Mouse (Mus musculus) hindbrain, postnatal 0 days (tissue): ENCODE results near the gene Dhrs7b. TPM values are rescaled to one million over a fixed set of nuclear protein-coding genes. Genes with fewer than 3 reads are reported as not detected.

Experiments used
- ATAC-seq: fragments of 200-750 bp; cut with Nextera tagmentation; 2 replicates; pipeline ENCODE4 v1.8.0; 2017; ENCODE audit warnings: mild to moderate bottlenecking, moderate TSS enrichment, moderate library complexity
- DNase-seq: peaks from one replicate; pipeline ENCODE4 v3.0.0-alpha.2; 2015; ENCODE audit warnings: low spot score
- H3K27ac ChIP-seq: fragments of 300-500 bp; sonication (generic); 2 replicates; pipeline ENCODE4 v1.5.1; 2014; ENCODE audit warnings: mild to moderate bottlenecking
- H3K27me3 ChIP-seq: fragments of 300-500 bp; sonication (generic); 2 replicates; pipeline ENCODE4 v1.6.1; 2014; ENCODE audit warnings: low read length, mixed read lengths; ENCODE audit not compliant: insufficient read depth
- H3K36me3 ChIP-seq: fragments of 300-500 bp; sonication (generic); 2 replicates; pipeline ENCODE4 v1.6.1; 2014; ENCODE audit warnings: low read length, mixed read lengths; ENCODE audit not compliant: insufficient read depth
- H3K4me1 ChIP-seq: fragments of 300-500 bp; sonication (generic); 2 replicates; pipeline ENCODE4 v1.6.1; 2014; ENCODE audit warnings: antibody characterized with exemption, low read length, mixed read lengths; ENCODE audit not compliant: insufficient read depth
- H3K4me2 ChIP-seq: fragments of 300-500 bp; sonication (generic); 2 replicates; pipeline ENCODE4 v1.6.1; 2014; ENCODE audit warnings: low read depth, mild to moderate bottlenecking, low read length, moderate library complexity, mixed read lengths
- H3K4me3 ChIP-seq: fragments of 300-500 bp; sonication (generic); 2 replicates; pipeline ENCODE4 v1.5.1; 2014; ENCODE audit warnings: low read length
- H3K9ac ChIP-seq: fragments of 300-500 bp; sonication (generic); replicated peaks from 2 replicates; pipeline ENCODE4 v1.6.1; 2014; ENCODE audit warnings: mild to moderate bottlenecking, low read length, moderate library complexity, mixed read lengths
- H3K9me3 ChIP-seq: fragments of 300-500 bp; sonication (generic); 2 replicates; pipeline ENCODE4 v1.6.1; 2016; ENCODE audit warnings: low read length, mixed read lengths
- CTCF ChIP-seq: IDR thresholded peaks from 2 replicates; pipeline ENCODE4 v1.5.1; 2016; ENCODE audit warnings: antibody characterized with exemption, control low read depth, low read depth
- WGBS: fragments of 180-500 bp; shearing (Covaris S2); extraction: QIAGEN DNeasy Blood & Tissue Kit; methylation state at CpG from one replicate; pipeline ENCODE4 v1.1.7; 2014; 5-methylcytosine and 5-hydroxymethylcytosine counted together
- polyA plus RNA-seq: library from polyadenylated mRNA; unstranded; fragments of >200 nt; fragmentation: Nextera tagmentation; extraction: Ambion mirVana; gene quantifications from 2 replicates; pipeline ENCODE4 v1.2.1, GENCODE M21; 2015
- total RNA-seq: library from RNA; depleted of rRNA; stranded (reverse); fragments of >200 nt; gene quantifications from 2 replicates; pipeline ENCODE4 v1.2.3, GENCODE M21; 2014; rRNA removed

Dhrs7b gene
- total and polyA plus RNA-seq, 2 experiments from 2014 or later: 29.8 to 38.5 TPM

- H3K9ac ChIP-seq: no peak overlapping the region
- peaks cover 15% of the 10 kb centered on the region for H3K36me3 ChIP-seq
- H3K27me3 ChIP-seq: no peaks in the 10 kb centered on the region
- no peak overlapping the region for H3K27ac ChIP-seq
- WGBS: 90% methylated on average over 4 of the region's 4 CpGs
- DNase-seq (no peak), ATAC-seq (no peak)
- H3K4me3 ChIP-seq: no peak overlapping the region
- no peaks in the 10 kb centered on the region for H3K4me1 ChIP-seq
- no peaks in the 10 kb centered on the region for H3K9me3 ChIP-seq
- no peak overlapping the region for H3K4me2 ChIP-seq
- TF ChIP-seq CTCF: no peak
Measured at GRCm38 (mm10) chr11:60906449-60906848, 76.0 kb downstream of the Dhrs7b start.

- H3K27ac ChIP-seq: no peak overlapping the region
- peaks cover 11% of the 10 kb centered on the region; the same call in 1 of the 2 replicates for H3K4me1 ChIP-seq
- no peak for TF ChIP-seq CTCF
- H3K36me3 ChIP-seq: peaks cover 15% of the 10 kb centered on the region
- no peaks in the 10 kb centered on the region for H3K27me3 ChIP-seq
- no peak overlapping the region for H3K9ac ChIP-seq
- DNase-seq: peak; percentile 12
- ATAC-seq: no peak
- WGBS: 57% methylated on average over 3 of the region's 3 CpGs
- no peak overlapping the region for H3K4me3 ChIP-seq
- H3K9me3 ChIP-seq: no peaks in the 10 kb centered on the region
- H3K4me2 ChIP-seq: no peak overlapping the region
Measured at GRCm38 (mm10) chr11:60908073-60908472, 77.6 kb downstream of the Dhrs7b start.

- ATAC-seq: no peak
- no peak for DNase-seq
- Histone ChIP-seq H3K27me3 (no peaks in the 10 kb centered on the region), H3K4me2 (no peak overlapping the region), H3K4me1 (peaks cover 11% of the 10 kb centered on the region; the same call in 1 of the 2 replicates), H3K4me3 (no peak overlapping the region), H3K9me3 (no peaks in the 10 kb centered on the region), H3K36me3 (peaks cover 15% of the 10 kb centered on the region), H3K9ac (no peak overlapping the region), H3K27ac (no peak overlapping the region)
- TF ChIP-seq CTCF: no peak
- WGBS: 52% methylated on average over 1 of the region's 1 CpGs
Measured at GRCm38 (mm10) chr11:60909626-60910025, 79.2 kb downstream of the Dhrs7b start.

Other genes starting within 250 kb of the Dhrs7b start
- gene Llgl1, start 130.9 kb upstream of the Dhrs7b start, total RNA-seq: 60.2 and 75.5 TPM in 2 replicates
- gene Llgl1, start 130.9 kb upstream of the Dhrs7b start, polyA plus RNA-seq: 35.2 and 36.7 TPM in 2 replicates
- gene Flii, start 103.4 kb upstream of the Dhrs7b start, total RNA-seq: 77.1 and 112 TPM in 2 replicates
- gene Flii, start 103.4 kb upstream of the Dhrs7b start, polyA plus RNA-seq: 39.9 and 42.7 TPM in 2 replicates
- gene Mief2, start 102.2 kb upstream of the Dhrs7b start, total RNA-seq: 38.0 and 40.6 TPM in 2 replicates
- 24.8 and 26.0 TPM in 2 replicates for gene Mief2, start 102.2 kb upstream of the Dhrs7b start, polyA plus RNA-seq
- gene Top3a, start 53.3 kb upstream of the Dhrs7b start, total RNA-seq: 10.5 and 11.0 TPM in 2 replicates
- 3.9 and 4.6 TPM in 2 replicates for gene Top3a, start 53.3 kb upstream of the Dhrs7b start, polyA plus RNA-seq
- gene Smcr8, start 53.1 kb upstream of the Dhrs7b start, total RNA-seq: 14.6 and 15.2 TPM in 2 replicates
- 3.1 TPM in 2 replicates for gene Smcr8, start 53.1 kb upstream of the Dhrs7b start, polyA plus RNA-seq
- 11.9 and 14.4 TPM in 2 replicates for gene Shmt1, start 18.9 kb upstream of the Dhrs7b start, total RNA-seq
- 7.8 and 10.9 TPM in 2 replicates for gene Shmt1, start 18.9 kb upstream of the Dhrs7b start, polyA plus RNA-seq
- gene Tmem11, start 48.6 kb downstream of the Dhrs7b start, total RNA-seq: 34.6 and 72.0 TPM in 2 replicates
- gene Tmem11, start 48.6 kb downstream of the Dhrs7b start, polyA plus RNA-seq: 52.1 and 57.1 TPM in 2 replicates
- 36.8 and 38.7 TPM in 2 replicates for gene Natd1, start 84.1 kb downstream of the Dhrs7b start, total RNA-seq
- gene Natd1, start 84.1 kb downstream of the Dhrs7b start, polyA plus RNA-seq: 15.2 and 16.0 TPM in 2 replicates
- gene Map2k3, start 101.4 kb downstream of the Dhrs7b start, total RNA-seq: 15.0 and 22.2 TPM in 2 replicates
- gene Map2k3, start 101.4 kb downstream of the Dhrs7b start, polyA plus RNA-seq: 23.6 and 25.3 TPM in 2 replicates
- gene Kcnj12, start 191.9 kb downstream of the Dhrs7b start, total RNA-seq: 16.0 and 16.6 TPM in 2 replicates
- 3.3 TPM in 2 replicates for gene Kcnj12, start 191.9 kb downstream of the Dhrs7b start, polyA plus RNA-seq